Mouse (Mus musculus) G1E (cell line): ENCODE measurements around the gene Ppm1l.

Source experiments
- CTCF ChIP-seq: IDR thresholded peaks from 2 replicates; pipeline ENCODE4 v1.5.1; 2012; ENCODE audit warnings: low read depth, low read length, inconsistent platforms, mixed read lengths
- POLR2AphosphoS5 ChIP-seq: IDR thresholded peaks from 2 replicates; pipeline ENCODE4 v1.6.1; 2012; ENCODE audit warnings: low read depth, low read length, inconsistent platforms; ENCODE audit not compliant: insufficient replicate concordance

GRCm38 (mm10) chr3:69429319-69429718 lies 112.7 kb downstream of the Ppm1l start:
- TF ChIP-seq CTCF (no peak), POLR2AphosphoS5 (no peak)
